Mouse (Mus musculus): ENCODE measurements around the gene Sept9. TPM values are rescaled to one million over a fixed set of nuclear protein-coding genes. Genes with fewer than 3 reads are reported as not detected.

The Sept9 gene
- polyA plus RNA-seq, 1 experiment from 2014 or later = 52.5 TPM

DNA sequence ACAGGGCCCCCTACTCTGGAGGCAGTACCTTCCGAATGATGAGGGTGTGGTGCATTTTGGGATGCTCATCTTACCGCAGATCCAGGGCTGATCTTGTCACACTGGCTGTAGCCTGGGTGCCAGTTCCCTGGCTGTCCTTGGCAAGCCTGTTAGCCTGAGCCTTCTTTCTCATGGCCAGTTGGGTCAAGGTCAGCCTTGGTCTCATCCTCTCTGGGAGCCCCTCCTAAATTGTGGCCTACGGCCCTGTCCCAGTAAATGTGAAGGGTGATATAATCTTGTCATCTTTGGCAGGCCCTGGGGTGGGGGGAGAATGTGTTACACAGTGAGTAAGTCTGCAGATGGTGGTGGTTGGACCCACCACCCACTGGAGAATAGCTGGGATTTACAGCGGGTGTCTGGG lies 147.8 kb downstream of the Sept9 start:
- 79% methylated on average over 4 of the region's 4 CpGs for WGBS
- no peak overlapping the region for H3K4me2 ChIP-seq (replicated peaks; ENCODE audit: low read depth, low read length)
- H3K9me3 ChIP-seq (ENCODE audit: low read length) = no peaks in the 10 kb centered on the region
- DNase-seq (ENCODE audit: low spot score) (no peak), ATAC-seq (no peak)
- H3K27ac ChIP-seq (ENCODE audit: low read length) = no peak overlapping the region
- no peaks in the 10 kb centered on the region for H3K27me3 ChIP-seq (replicated peaks; ENCODE audit: insufficient read depth, low read length)
- H3K4me1 ChIP-seq (ENCODE audit: insufficient read depth, low read depth, low read length) = peaks cover 28% of the 10 kb centered on the region
- no peak overlapping the region for H3K9ac ChIP-seq (replicated peaks; ENCODE audit: low read depth)
- no peaks in the 10 kb centered on the region for H3K36me3 ChIP-seq (ENCODE audit: insufficient read depth, low read length)
- TF ChIP-seq EP300 (IDR thresholded peaks at IDR 0.05) (no peak), CTCF (IDR thresholded peaks at IDR 0.05) (no peak)
- no peak overlapping the region for H3K4me3 ChIP-seq (ENCODE audit: low read depth, low read length)

DNA sequence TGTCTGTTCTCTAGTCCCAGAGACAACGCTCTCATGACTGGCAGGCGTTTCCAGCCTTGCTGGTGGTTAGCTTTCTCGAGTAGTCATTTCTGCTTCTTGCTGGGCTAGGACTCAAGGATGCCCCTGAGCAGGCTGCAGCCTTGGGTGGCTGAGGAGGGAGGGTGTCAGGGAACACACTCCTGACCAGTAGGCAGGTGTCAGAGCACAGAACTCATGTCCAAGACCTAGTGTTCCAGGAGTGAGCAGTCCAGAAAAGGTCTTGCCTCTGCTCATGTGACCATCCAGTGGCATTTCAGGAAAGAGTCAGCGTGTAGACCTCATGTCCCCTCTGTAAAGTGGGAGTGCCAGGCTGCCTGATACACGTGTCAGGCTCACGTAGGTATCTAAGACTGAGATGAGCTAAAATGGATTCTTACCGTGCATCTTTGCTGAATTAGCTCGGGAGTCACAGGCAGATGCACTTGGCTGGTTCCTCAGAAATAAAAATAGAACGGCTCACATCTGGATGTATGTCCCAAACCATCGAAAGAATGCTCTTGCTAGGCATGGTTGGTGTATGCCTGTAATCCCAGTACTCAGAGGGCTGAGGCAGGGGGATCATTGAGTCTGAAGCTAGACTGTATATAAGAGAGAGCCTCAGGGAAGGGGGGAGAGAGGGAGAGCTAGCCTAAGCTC lies 149.1 kb downstream of the Sept9 start:
- no peak overlapping the region for H3K4me2 ChIP-seq (replicated peaks; ENCODE audit: low read depth, low read length)
- H3K27ac ChIP-seq (ENCODE audit: low read length) = no peak overlapping the region
- H3K9ac ChIP-seq (replicated peaks; ENCODE audit: low read depth) = no peak overlapping the region
- peaks cover 28% of the 10 kb centered on the region for H3K4me1 ChIP-seq (ENCODE audit: insufficient read depth, low read depth, low read length)
- TF ChIP-seq EP300 (IDR thresholded peaks at IDR 0.05) (no peak), CTCF (IDR thresholded peaks at IDR 0.05) (no peak)
- no peaks in the 10 kb centered on the region for H3K36me3 ChIP-seq (ENCODE audit: insufficient read depth, low read length)
- H3K9me3 ChIP-seq (ENCODE audit: low read length) = no peaks in the 10 kb centered on the region
- ATAC-seq (no peak), DNase-seq (ENCODE audit: low spot score) (no peak)
- 43% methylated on average over 10 of the region's 10 CpGs for WGBS
- H3K27me3 ChIP-seq (replicated peaks; ENCODE audit: insufficient read depth, low read length) = no peaks in the 10 kb centered on the region
- no peak overlapping the region for H3K4me3 ChIP-seq (ENCODE audit: low read depth, low read length)

DNA sequence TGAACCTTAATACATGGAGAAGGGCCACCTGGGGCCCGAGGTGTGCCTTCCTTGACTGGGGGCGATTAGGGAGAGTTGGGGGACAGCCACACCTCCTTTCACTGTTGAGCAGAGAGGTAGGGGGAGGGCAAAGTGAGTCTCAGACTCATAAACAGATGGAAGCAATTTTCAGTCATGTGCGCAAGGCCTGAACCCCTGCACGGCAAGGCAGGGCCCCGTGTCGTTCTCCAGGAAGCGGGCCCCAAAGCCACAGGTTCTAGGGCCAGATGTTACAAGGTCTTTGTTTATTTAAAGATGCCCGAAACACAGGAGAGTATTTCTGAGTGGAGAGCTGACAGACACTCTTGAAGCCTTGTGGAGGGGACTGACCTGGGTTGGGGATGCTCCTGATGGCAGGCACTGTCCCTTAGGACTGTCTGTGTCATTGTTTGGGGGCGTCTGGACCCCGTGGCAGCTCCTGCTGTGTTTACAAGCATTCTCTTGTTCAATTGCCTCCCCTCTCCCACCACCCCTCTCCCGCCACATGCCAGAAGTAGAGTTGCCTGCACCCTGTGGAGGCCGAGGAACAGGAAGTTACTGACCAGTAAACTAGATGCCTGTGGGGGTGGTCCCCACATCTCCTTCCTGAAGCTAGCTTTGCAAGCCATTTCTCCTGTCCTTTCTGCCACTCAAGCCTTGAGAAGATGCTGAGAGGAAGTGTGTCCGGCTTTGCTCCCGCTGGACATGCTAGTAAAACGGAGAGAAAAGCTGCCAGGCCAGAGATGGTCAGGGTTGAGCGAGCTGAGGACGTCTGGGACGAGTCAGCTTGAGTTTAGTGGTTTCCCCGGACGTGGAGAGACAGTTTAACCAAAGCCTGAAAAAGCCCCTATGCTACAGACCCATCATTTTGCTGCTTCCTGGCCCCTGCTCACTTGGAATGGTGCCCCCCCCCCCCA lies 150.2 kb downstream of the Sept9 start:
- no peak for DNase-seq (ENCODE audit: low spot score)
- peaks cover 22% of the 10 kb centered on the region for H3K4me1 ChIP-seq (ENCODE audit: insufficient read depth, low read depth, low read length)

DNA sequence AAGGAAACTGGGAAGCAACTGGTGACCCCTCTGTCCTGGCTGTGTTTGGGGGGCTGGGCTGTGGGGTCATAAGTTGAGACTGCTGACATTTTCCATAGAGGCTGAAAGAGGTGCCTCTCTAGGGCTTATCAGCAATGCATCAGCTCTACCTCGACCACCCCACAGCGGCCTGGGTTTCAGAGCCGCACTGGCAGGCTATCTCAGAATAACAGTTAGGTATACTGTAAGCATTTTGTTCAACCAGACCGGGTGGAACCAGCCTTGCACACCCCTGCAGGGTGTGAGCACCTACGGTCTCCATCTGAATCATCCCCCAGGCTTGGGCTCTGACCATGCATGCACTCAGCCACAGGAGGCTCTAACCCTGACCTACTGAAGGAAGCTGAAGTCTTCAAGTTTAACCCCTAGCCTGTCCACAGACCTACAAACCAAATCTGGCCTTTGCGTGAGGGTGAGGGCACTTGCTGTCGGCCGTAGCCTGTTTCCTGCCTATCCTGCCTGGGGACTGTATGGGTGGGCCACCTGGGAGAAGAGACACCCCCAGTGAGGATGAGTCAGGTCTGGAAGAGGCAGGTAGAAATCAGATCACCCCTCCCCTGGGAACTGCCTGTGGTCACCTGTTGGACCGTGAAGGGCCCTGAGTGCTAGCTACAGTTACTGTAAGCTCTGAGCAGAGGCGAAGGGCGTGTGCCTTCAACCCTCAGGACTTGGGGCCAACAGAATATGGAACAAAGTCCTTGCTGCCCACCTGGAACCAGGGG lies 151.2 kb downstream of the Sept9 start:
- H3K27ac ChIP-seq (ENCODE audit: low read length) = no peak overlapping the region
- no peak overlapping the region for H3K9ac ChIP-seq (replicated peaks; ENCODE audit: low read depth)
- ATAC-seq = no peak
- no peak overlapping the region for H3K4me3 ChIP-seq (ENCODE audit: low read depth, low read length)
- H3K36me3 ChIP-seq (ENCODE audit: insufficient read depth, low read length) = peaks cover 13% of the 10 kb centered on the region
- H3K4me2 ChIP-seq (replicated peaks; ENCODE audit: low read depth, low read length) = no peak overlapping the region
- 73% methylated on average over 11 of the region's 11 CpGs for WGBS
- DNase-seq (ENCODE audit: low spot score) = no peak
- peaks cover 14% of the 10 kb centered on the region for H3K4me1 ChIP-seq (ENCODE audit: insufficient read depth, low read depth, low read length)
- TF ChIP-seq EP300 (IDR thresholded peaks at IDR 0.05) (no peak), CTCF (IDR thresholded peaks at IDR 0.05) (no peak)
- no peaks in the 10 kb centered on the region for H3K27me3 ChIP-seq (replicated peaks; ENCODE audit: insufficient read depth, low read length)
- no peaks in the 10 kb centered on the region for H3K9me3 ChIP-seq (ENCODE audit: low read length)

More for the DNA sequence above, 150.2 kb downstream of the Sept9 start:
- TF ChIP-seq EP300 (IDR thresholded peaks at IDR 0.05) = no peak
- Histone ChIP-seq H3K4me3 (ENCODE audit: low read depth, low read length) (no peak overlapping the region), H3K27ac (ENCODE audit: low read length) (peak overlapping the region; percentile 4; the same call in 1 of the 2 replicates), H3K4me2 (replicated peaks; ENCODE audit: low read depth, low read length) (no peak overlapping the region), H3K27me3 (replicated peaks; ENCODE audit: insufficient read depth, low read length) (no peaks in the 10 kb centered on the region), H3K9ac (replicated peaks; ENCODE audit: low read depth) (no peak overlapping the region), H3K9me3 (ENCODE audit: low read length) (no peaks in the 10 kb centered on the region), H3K36me3 (ENCODE audit: insufficient read depth, low read length) (peaks cover 3% of the 10 kb centered on the region; the same call in 1 of the 2 replicates)
- WGBS = 42% methylated on average over 20 of the region's 20 CpGs
- no peak for ATAC-seq

GRCm38 (mm10) chr11:117353126-117353525 lies 153.7 kb downstream of the Sept9 start:
- Histone ChIP-seq H3K36me3 (ENCODE audit: insufficient read depth, low read length) (peaks cover 14% of the 10 kb centered on the region), H3K4me3 (ENCODE audit: low read depth, low read length) (no peak overlapping the region)

GRCm38 (mm10) chr11:117354107-117354506 lies 154.6 kb downstream of the Sept9 start:
- 98% methylated on average over 4 of the region's 4 CpGs for WGBS
- DNase-seq (ENCODE audit: low spot score) (no peak), ATAC-seq (peak; percentile 14; the same call in 1 of the 2 replicates)
- Histone ChIP-seq H3K9me3 (ENCODE audit: low read length) (no peaks in the 10 kb centered on the region), H3K36me3 (ENCODE audit: insufficient read depth, low read length) (peaks cover 14% of the 10 kb centered on the region), H3K27me3 (replicated peaks; ENCODE audit: insufficient read depth, low read length) (no peaks in the 10 kb centered on the region), H3K9ac (replicated peaks; ENCODE audit: low read depth) (no peak overlapping the region), H3K4me2 (replicated peaks; ENCODE audit: low read depth, low read length) (no peak overlapping the region), H3K27ac (ENCODE audit: low read length) (no peak overlapping the region), H3K4me3 (ENCODE audit: low read depth, low read length) (no peak overlapping the region), H3K4me1 (ENCODE audit: insufficient read depth, low read depth, low read length) (peaks cover 9% of the 10 kb centered on the region)
- TF ChIP-seq CTCF (IDR thresholded peaks at IDR 0.05) = no peak
- no peak for TF ChIP-seq EP300 (IDR thresholded peaks at IDR 0.05)

More at GRCm38 (mm10) chr11:117353126-117353525, 153.7 kb downstream of the Sept9 start:
- Histone ChIP-seq H3K9ac (replicated peaks; ENCODE audit: low read depth) (no peak overlapping the region), H3K9me3 (ENCODE audit: low read length) (no peaks in the 10 kb centered on the region), H3K4me1 (ENCODE audit: insufficient read depth, low read depth, low read length) (peaks cover 12% of the 10 kb centered on the region), H3K4me2 (replicated peaks; ENCODE audit: low read depth, low read length) (no peak overlapping the region), H3K27ac (ENCODE audit: low read length) (no peak overlapping the region), H3K27me3 (replicated peaks; ENCODE audit: insufficient read depth, low read length) (no peaks in the 10 kb centered on the region)
- WGBS = 86% methylated on average over 11 of the region's 11 CpGs
- no peak for DNase-seq (ENCODE audit: low spot score)
- no peak for TF ChIP-seq EP300 (IDR thresholded peaks at IDR 0.05)
- TF ChIP-seq CTCF (IDR thresholded peaks at IDR 0.05) = no peak
- no peak for ATAC-seq
